Mouse (Mus musculus) central nervous system, embryonic 14 days (tissue): ENCODE measurements around the gene Ankrd28. TPM values are rescaled to one million over a fixed set of nuclear protein-coding genes. Genes with fewer than 3 reads are reported as not detected.

Experiments
- polyA plus RNA-seq: library from polyadenylated mRNA; depleted of rRNA; stranded (reverse); fragments of >200 nt; gene quantifications from 2 replicates; pipeline ENCODE4 v1.2.3, GENCODE M21; 2012; rRNA removed

Gene Ankrd28
- polyA plus RNA-seq = 22.7 and 23.4 TPM in 2 replicates

DNA sequence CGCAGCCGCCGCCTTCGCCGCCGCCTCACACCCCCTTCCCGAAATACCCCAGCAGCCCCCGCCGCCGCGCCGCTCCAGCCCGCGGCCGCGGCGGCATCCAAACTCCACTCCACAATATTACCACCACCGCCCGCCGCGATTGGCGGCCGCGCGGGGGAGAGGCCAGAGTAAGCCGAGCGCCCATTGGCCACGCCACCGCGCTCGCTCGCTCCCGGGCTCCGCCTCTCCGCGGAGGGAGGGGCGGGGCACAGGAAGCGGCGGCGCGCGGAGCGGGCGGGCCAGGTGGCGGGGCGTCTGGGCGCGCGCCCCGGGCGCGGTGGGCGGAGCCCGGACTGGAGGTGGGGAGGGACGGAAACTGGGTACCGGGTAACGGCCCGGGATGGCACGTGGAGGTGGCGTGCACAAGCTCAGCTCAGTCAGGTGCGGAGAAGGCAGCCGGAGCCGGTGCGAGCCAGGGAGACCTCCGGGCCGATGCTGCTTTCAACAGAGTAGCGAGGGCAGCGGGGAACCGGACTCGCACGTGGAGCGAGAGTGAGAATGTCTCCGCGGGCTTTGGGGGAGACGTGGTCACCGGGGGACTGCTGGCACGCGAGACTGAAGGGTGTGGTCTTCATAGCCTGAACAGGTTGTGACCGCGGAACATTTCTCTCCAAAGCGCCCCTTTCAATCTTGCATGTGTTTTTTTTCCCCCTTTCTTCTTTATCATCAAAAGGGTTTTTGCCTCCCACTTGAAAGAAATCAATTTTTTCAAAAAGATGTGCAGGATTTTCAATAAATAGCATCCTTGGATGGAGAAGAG, at the start of gene Ankrd28:
Gene Ankrd28, minus strand, starts transcription at position 81 of the 799 bp plus-strand sequence.

Other genes with a start within 250 kb of the Ankrd28 start
- 0.11 and 0.91 TPM in 2 replicates for gene Colq, start 239.3 kb downstream of the Ankrd28 start, polyA plus RNA-seq
- not detected in 2 replicates for gene Gm49387, start 189.8 kb downstream of the Ankrd28 start, polyA plus RNA-seq
- gene Btd, start 189.6 kb downstream of the Ankrd28 start, polyA plus RNA-seq = 26.0 and 32.3 TPM in 2 replicates
- gene Hacl1, start 189.4 kb downstream of the Ankrd28 start, polyA plus RNA-seq = 11.3 and 12.8 TPM in 2 replicates
- gene Galnt15, start 198.3 kb upstream of the Ankrd28 start, polyA plus RNA-seq = 0.28 and 0.36 TPM in 2 replicates